Mouse (Mus musculus) liver, adult 2 months (tissue): ENCODE data around the gene Slc15a3. TPM values are rescaled to one million over a fixed set of nuclear protein-coding genes. Genes with fewer than 3 reads are reported as not detected.

Experiments used
- DNase-seq: peaks from one replicate; pipeline ENCODE4 v3.0.0-alpha.2; 2011; ENCODE audit warnings: low read depth, low spot score; ENCODE audit errors: extremely low read depth
- H3K27ac ChIP-seq: fragments of 200-500 bp; replicated peaks from 2 replicates; pipeline ENCODE4 v1.5.1; 2012; ENCODE audit warnings: low read depth, mild to moderate bottlenecking, control low read depth, inconsistent platforms, low read length; ENCODE audit not compliant: insufficient read depth
- H3K27me3 ChIP-seq: fragments of 200-500 bp; 2 replicates; pipeline ENCODE4 v1.6.1; 2012; ENCODE audit warnings: mild to moderate bottlenecking, moderate library complexity, low read length, inconsistent platforms; ENCODE audit not compliant: control insufficient read depth, insufficient read depth
- H3K36me3 ChIP-seq: fragments of 200-500 bp; 2 replicates; pipeline ENCODE4 v1.6.1; 2012; ENCODE audit warnings: low read length, inconsistent platforms; ENCODE audit not compliant: control insufficient read depth, insufficient read depth
- H3K4me1 ChIP-seq: fragments of 200-500 bp; 2 replicates; pipeline ENCODE4 v1.6.1; 2011; ENCODE audit warnings: low read length; ENCODE audit not compliant: control insufficient read depth, insufficient read depth
- H3K4me3 ChIP-seq: fragments of 200-500 bp; 2 replicates; pipeline ENCODE4 v1.5.1; 2011; ENCODE audit warnings: low read depth, mild to moderate bottlenecking, control low read depth, low read length, moderate library complexity; ENCODE audit not compliant: insufficient read depth
- H3K79me2 ChIP-seq: fragments of 200-500 bp; 2 replicates; pipeline ENCODE4 v1.6.1; 2012; ENCODE audit warnings: inconsistent platforms, mild to moderate bottlenecking, low read length, moderate library complexity; ENCODE audit not compliant: control insufficient read depth, insufficient read depth
- H3K9ac ChIP-seq: fragments of 200-500 bp; 2 replicates; pipeline ENCODE4 v1.6.1; 2012; ENCODE audit warnings: low read depth, mild to moderate bottlenecking, control low read depth, inconsistent platforms, low read length
- CTCF ChIP-seq: fragments of 200-500 bp; IDR thresholded peaks from 2 replicates; pipeline ENCODE4 v1.5.1; 2011; ENCODE audit warnings: low read depth, low read length, control low read depth
- POLR2A ChIP-seq: fragments of 200-500 bp; IDR thresholded peaks from 2 replicates; pipeline ENCODE4 v1.6.1; 2011; ENCODE audit warnings: low read length, control low read depth; ENCODE audit not compliant: insufficient read depth; ENCODE audit errors: extremely low read depth
- WGBS: fragments of 180-500 bp; shearing (Covaris S2); methylation state at CpG from one replicate; pipeline ENCODE4 v1.1.7; 2018; 5-methylcytosine and 5-hydroxymethylcytosine counted together
- polyA plus RNA-seq: library from polyadenylated mRNA; depleted of rRNA; stranded (reverse); fragments of >200 nt; gene quantifications from 2 replicates; pipeline ENCODE4 v1.2.3, GENCODE M21; 2012
- total RNA-seq: library from RNA; depleted of rRNA; stranded (reverse); fragments of >200 nt; gene quantifications from 2 replicates; pipeline ENCODE4 v1.2.3, GENCODE M21; 2014

The Slc15a3 gene
- total and polyA plus RNA-seq, 2 experiments = 3.3 to 10.6 TPM

DNA sequence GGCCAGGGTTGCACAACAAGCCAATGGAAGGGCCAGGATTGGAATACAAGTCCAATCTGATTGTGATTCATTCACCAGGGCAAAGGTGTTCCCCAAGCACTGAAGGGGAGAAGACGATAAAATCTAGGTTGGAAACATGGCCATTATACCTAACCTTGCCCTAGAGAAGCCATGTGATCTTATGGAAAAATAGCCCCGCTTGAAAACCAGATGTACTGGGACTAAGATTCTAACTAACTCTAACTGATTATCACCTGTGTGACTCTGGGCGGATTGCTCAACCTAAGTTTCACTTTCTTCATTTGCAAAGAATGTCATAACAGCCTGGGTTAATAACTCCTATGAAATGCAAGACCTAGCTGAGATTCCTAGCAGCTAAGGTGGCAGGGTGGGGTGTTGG, 15.9 kb downstream of the Slc15a3 start:
- no peak overlapping the region for H3K4me3 ChIP-seq
- H3K27me3 ChIP-seq = no peaks in the 10 kb centered on the region
- 77% methylated on average over 3 of the region's 3 CpGs for WGBS
- H3K4me1 ChIP-seq = no peaks in the 10 kb centered on the region
- no peak for DNase-seq
- TF ChIP-seq POLR2A (no peak), CTCF (no peak)
- H3K79me2 ChIP-seq = no peaks in the 10 kb centered on the region
- H3K27ac ChIP-seq = no peak overlapping the region
- no peak overlapping the region for H3K9ac ChIP-seq
- no peaks in the 10 kb centered on the region for H3K36me3 ChIP-seq

DNA sequence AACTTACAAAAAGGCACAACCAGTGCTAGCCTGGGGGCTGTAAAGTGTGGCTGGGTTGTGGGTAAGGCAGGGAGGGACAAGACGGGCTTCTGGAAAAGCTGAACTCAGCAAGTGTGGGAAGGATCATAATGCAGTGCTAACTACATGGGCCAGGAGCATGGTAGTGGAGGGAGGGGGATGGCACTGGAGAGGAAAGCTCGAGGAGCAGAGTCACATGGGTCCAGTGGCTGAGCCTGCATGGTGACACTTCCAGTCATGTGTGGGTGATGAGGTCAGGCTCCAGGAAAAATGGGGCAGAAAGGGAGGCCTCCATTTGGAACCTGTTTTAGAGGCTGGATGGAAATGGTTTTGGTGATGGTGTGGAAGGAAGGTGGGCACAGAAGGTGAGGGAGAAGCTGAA, 17.0 kb downstream of the Slc15a3 start:
- no peaks in the 10 kb centered on the region for H3K79me2 ChIP-seq
- no peaks in the 10 kb centered on the region for H3K4me1 ChIP-seq
- TF ChIP-seq POLR2A = no peak
- TF ChIP-seq CTCF = no peak
- H3K9ac ChIP-seq = no peak overlapping the region
- WGBS = 67% methylated on average over 2 of the region's 2 CpGs
- no peak overlapping the region for H3K4me3 ChIP-seq
- H3K27ac ChIP-seq = no peak overlapping the region
- DNase-seq = no peak
- H3K27me3 ChIP-seq = no peaks in the 10 kb centered on the region
- no peaks in the 10 kb centered on the region for H3K36me3 ChIP-seq

DNA sequence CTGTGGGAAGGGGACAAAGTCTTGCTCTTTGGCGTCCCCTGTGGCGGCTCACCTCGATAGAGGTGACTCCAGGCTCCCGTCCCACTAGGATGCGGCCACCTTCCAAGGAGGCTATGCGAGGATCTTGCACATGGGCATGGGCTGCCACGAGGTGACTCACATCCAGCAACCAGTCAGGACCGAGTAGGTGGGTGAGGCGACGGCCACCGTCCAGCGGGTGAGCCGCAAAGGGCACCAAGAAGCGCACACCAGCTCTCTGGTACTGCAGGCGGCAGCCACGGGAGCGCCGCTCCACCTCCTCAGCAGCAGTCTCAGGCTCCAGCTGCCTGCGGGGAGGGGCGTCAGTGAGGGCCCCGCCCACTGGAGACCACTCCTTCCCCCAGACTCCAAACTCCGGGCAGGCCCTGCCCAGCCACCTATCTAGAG, 20.6 kb downstream of the Slc15a3 start:
- no peaks in the 10 kb centered on the region for H3K36me3 ChIP-seq
- no peak overlapping the region for H3K4me3 ChIP-seq
- no peaks in the 10 kb centered on the region for H3K4me1 ChIP-seq
- TF ChIP-seq POLR2A = no peak
- no peak for TF ChIP-seq CTCF
- 65% methylated on average over 22 of the region's 22 CpGs for WGBS
- no peaks in the 10 kb centered on the region for H3K27me3 ChIP-seq
- no peaks in the 10 kb centered on the region for H3K79me2 ChIP-seq
- H3K9ac ChIP-seq = no peak overlapping the region
- no peak overlapping the region for H3K27ac ChIP-seq
- no peak for DNase-seq

DNA sequence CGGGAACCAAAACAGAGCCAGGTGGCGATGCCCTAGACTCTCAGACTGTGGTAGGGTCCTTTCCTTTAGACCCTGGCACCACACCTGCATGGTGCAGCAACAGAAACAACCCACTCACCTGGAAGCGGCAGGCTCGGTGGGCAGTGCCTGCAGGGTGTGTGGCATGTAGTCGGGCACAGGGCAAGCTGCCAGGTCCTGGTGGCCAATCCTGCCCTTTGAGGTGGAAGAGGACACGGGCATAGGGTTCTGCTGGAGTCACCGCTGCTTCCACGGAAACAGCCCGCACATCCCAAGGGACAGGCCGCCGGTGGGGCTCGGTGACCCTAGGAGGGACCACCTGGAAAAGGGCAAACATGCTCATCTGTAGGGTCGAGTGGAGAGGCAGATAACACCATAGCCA, 26.8 kb downstream of the Slc15a3 start:
- 93% methylated on average over 13 of the region's 13 CpGs for WGBS
- no peaks in the 10 kb centered on the region for H3K27me3 ChIP-seq
- TF ChIP-seq POLR2A = no peak
- no peak for TF ChIP-seq CTCF
- H3K27ac ChIP-seq = no peak overlapping the region
- no peak for DNase-seq
- no peaks in the 10 kb centered on the region for H3K36me3 ChIP-seq
- no peak overlapping the region for H3K4me3 ChIP-seq
- no peak overlapping the region for H3K9ac ChIP-seq
- no peaks in the 10 kb centered on the region for H3K79me2 ChIP-seq
- no peaks in the 10 kb centered on the region for H3K4me1 ChIP-seq

DNA sequence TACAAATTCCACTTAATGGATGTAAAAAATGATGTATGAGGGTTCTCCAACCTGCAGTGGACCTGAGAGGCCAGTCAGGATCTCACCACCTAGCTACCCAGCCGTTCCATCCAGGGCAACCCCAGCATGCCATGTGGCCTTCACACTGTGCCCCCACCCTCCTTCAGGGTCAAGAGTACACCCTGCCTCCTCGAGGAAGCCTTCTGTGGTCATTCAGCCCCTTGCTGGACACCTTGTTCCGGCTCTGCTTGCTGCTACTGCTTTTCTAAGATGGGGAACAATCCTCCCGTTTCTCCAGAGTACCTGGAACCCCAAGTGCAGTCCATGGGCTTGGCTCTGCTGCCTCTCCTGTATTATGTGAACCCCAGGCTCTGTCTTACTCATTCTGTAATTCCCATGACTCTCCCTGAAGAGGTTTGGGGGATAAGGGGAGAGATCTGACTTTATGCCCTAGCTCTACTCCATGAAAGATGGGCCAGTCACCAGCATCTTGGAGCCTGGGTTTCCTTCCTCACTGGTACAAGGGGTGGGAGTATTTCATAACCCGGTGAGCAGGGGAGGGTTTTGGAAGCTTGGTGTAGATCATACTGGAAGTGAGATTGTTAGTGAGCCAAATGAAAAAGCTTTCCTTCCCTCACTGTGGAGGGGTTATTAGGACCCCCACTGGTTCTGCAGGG, 28.6 kb downstream of the Slc15a3 start:
- TF ChIP-seq POLR2A (no peak), CTCF (no peak)
- Histone ChIP-seq H3K27ac (no peak overlapping the region), H3K4me1 (no peaks in the 10 kb centered on the region), H3K27me3 (no peaks in the 10 kb centered on the region), H3K4me3 (no peak overlapping the region), H3K79me2 (no peaks in the 10 kb centered on the region), H3K9ac (no peak overlapping the region), H3K36me3 (peaks cover 5% of the 10 kb centered on the region)
- DNase-seq = no peak
- 44% methylated on average over 5 of the region's 5 CpGs for WGBS

DNA sequence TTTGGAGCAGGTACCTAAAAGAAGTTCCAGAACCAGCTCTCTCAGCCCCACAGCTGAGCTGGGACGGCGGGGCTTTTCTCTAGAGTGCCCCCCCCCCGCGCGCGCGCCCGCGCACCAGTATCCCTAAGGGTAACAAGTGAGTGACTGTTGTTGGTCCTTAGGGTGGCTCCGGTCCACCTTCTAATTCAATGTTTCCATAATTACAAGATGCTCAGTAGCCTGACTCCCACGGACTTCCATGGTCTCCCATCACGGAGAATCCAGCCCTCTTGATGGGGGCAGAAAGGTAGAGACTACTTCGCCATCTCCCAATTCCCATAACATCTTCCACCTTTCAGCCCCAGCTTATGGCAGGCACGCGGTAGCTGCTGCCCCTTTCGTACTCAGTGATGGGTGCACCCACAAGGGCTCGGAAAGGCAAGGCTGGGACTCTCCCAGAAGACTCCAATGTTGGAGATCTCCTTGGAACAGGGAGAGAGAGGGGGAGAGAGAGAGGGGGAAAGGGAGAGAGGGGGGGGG, 29.2 kb downstream of the Slc15a3 start:
- TF ChIP-seq POLR2A = no peak
- TF ChIP-seq CTCF = no peak
- H3K4me1 ChIP-seq = no peaks in the 10 kb centered on the region
- H3K27me3 ChIP-seq = no peaks in the 10 kb centered on the region
- no peaks in the 10 kb centered on the region for H3K79me2 ChIP-seq
- no peak for DNase-seq
- WGBS = 7% methylated on average over 17 of the region's 17 CpGs
- H3K27ac ChIP-seq = no peak overlapping the region
- peaks cover 11% of the 10 kb centered on the region for H3K36me3 ChIP-seq
- no peak overlapping the region for H3K4me3 ChIP-seq
- no peak overlapping the region for H3K9ac ChIP-seq
